Mouse (Mus musculus) heart, postnatal 14 days (tissue): ENCODE measurements around the gene H3f3a. TPM values are rescaled to one million over a fixed set of nuclear protein-coding genes. Genes with fewer than 3 reads are reported as not detected.

Experiments used
- DNase-seq, 2 experiments: peaks; one replicate each; pipeline ENCODE4 v3.0.0; 2021 to 2022
- intact Hi-C: fragments of 180-260 bp; cut with DNase I; formaldehyde crosslinking; loops from one replicate; pipeline ENCODE4 v1.15.1; 2025
- total RNA-seq, 2 experiments: library from RNA; stranded (reverse); gene quantifications; 2 replicates each; pipeline ENCODE4 v1.2.3; 2021

H3f3a gene
- total RNA-seq, 2 experiments from 2014 or later = 659 to 710 TPM

GRCm38 (mm10) chr1:180826634-180827033 lies 12.9 kb upstream of the H3f3a start:
- intact Hi-C loops = no loop called here
- no peak for DNase-seq

DNA sequence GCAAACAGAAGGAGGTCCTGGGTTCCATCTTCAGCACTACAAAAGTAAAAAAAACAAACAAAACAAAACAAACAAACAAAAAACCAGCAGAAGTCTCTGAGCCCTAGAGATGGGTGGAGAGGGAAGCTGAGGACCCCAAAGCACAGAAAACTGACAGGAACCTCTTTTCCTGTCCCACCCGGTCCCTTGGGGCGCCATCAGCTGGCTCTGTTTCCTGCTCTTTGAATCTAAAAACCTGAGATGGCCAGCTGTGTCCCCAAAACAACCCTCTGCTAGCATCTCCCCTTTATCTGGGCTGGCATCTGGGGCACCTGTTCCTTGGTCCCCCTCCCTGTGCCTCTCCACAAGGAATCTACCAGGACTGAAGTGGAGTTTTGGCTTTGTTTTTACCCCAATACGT lies 11.0 kb upstream of the H3f3a start:
- peak; percentile 49 to 60 for DNase-seq

DNA sequence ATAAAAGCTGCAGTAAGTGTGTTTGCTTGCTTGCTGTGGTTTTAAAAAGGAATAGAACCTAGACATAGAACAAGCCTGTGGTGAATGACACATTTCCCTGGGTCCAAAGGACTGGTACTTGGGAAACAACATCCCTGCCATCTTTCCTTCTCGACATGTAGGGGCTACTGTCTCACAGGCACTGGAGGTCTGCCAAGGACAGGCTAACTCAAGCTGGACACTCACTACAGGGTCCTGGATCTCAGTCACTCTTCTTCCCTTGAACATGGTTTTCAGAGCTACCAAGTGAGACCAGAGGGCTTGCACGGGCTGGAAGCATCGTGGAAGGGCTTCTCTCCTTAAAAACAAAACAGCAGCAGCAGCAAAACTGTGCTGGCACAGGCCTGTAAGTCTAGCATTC lies 10.0 kb upstream of the H3f3a start:
- intact Hi-C loops = no loop called here
- DNase-seq = no peak

More for the DNA sequence above, 11.0 kb upstream of the H3f3a start:
- intact Hi-C loops = no loop called here

DNA sequence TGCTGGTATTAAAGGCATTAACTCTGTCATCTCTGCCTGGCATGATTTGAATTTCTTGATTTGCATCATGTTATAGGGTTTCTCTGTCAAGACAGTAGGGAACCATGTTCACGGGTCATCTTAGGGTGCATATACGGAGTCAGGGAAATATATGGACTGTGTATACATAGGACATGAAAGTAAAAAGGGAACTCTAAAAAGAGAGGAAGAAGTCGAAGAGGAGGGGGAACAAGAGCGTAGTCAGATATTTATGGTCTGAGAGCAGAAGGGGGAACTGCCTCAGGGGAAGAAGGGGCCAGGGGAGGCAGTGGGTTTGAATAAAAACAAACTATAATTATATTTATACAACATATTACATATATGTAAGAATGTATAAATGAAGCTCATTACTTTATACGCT lies 8.5 kb upstream of the H3f3a start:
- intact Hi-C loops = no loop called here
- DNase-seq = no peak

GRCm38 (mm10) chr1:180821101-180821500 lies 7.4 kb upstream of the H3f3a start:
- no peak for DNase-seq
- intact Hi-C loops = no loop called here

GRCm38 (mm10) chr1:180818000-180818399 lies 4.3 kb upstream of the H3f3a start:
- intact Hi-C loops = no loop called here
- no peak for DNase-seq

DNA sequence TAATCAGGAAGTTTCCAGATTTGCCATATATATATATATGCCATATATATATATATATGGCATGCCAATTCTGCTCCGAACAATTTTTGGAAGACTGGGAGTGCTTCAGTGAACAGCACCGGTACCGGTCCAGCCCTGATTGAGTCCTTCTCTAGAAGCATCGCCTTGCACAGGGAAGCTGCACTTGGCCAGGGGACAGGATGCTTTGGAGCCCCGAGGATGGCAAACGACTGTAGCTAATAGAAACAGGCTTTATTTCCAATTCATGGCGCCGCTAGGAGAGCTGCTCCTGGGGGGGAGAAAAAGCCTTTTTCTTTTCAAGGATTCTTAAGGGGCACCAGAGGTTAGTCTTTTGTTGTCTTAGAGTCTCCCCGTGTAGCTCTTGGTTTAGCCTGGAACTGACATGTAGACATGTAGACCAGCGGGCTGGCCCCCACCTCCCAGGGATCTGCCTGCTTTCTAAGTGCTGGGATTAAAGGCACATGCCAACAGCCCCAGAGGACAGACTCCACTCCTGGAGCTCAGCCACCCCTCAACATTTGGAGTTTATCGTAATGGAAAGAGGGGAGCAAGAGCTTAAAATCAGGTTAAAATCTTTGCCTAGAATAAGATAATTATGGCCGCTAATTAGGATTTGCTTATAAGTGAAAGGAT lies 1.8 kb upstream of the H3f3a start:
- no peak for DNase-seq
- intact Hi-C loops = no loop called here

DNA sequence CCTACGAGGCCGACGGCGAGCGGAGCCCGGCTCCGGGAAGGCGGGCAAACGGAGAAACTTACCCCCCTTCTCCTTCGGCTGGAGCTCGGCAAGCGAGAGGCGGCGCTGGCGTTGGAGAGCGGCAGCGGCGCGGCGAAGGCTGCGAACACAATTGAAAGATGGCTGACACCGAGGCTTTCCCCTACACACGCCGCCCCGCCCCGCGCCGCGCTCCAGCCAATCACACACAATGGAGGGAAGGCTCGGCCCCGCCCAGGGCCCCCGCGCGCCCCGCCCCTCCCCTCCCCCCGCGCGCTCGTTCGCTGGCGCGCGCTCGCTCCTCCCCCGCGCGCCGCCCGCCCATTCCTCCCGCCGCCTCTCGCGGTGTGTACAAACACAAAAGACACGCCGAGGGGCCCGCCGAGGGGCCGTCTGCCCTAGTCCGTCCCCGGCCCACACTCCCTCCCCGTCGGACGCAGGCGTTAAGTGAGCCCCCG lies 296 bp downstream of the H3f3a start:
- intact Hi-C loops = loop anchor here (5.0 kb wide), 1 partner anchor 91 kb away; no protein-coding TSS in a partner anchor

DNA sequence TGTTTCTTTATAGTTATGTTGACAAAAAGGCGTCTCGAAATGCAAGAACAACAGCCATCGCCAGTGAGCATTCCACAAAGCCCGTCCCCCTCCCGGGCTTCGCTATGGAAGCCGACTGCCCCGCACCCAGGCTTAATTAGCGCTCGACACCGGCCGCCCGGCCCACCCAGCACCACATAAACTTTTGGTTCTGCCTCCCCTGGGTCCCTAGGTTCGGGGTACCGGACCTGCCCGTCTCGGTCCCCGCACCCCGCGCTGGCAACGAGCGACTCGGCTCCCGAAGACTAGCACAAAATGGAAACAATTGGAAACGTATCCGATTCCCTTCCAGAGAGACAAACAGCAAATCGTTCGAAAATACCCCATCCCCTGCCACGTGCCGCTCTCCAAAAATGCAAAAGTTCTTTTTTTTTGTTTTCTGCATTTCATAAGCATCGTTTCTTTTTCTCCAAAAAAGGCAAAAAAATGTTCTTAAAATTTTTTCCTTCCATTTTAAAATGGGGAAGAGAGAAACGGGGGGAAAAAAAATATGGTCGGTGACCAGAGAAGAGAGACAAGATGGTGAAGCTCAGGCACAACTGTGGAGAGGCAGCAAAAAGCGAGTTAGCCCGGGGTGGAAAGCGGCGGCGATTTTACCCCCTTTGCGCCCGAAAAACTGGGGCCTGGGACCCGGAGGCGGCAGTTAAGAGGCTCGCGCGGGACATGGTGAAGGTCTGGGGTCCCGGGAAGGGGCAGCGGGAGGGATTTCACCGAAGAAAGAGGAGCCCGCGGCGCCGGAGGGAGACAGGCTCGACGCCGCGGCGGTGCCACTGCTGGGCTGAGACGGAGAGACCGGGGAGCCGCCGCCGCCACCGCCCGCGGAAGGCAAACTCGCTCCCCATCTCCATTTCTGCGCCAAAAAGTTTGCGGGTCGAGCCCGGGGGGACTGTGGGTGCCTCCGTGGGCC lies 1.0 kb downstream of the H3f3a start:
- intact Hi-C loops = loop anchor here (1.0 to 5.0 kb wide), 2 partner anchors 35 to 90 kb away; no protein-coding TSS in a partner anchor
- DNase-seq = peak; percentile 63 to 68

More for the DNA sequence above, 296 bp downstream of the H3f3a start:
- peak; percentile 95 to 96 for DNase-seq

- intact Hi-C loops = loop anchor here (1.0 to 5.0 kb wide), 2 partner anchors 35 to 90 kb away; no protein-coding TSS in a partner anchor
- DNase-seq = no peak
Observed at GRCm38 (mm10) chr1:180811596-180812462, 1.9 kb downstream of the H3f3a start.

DNA sequence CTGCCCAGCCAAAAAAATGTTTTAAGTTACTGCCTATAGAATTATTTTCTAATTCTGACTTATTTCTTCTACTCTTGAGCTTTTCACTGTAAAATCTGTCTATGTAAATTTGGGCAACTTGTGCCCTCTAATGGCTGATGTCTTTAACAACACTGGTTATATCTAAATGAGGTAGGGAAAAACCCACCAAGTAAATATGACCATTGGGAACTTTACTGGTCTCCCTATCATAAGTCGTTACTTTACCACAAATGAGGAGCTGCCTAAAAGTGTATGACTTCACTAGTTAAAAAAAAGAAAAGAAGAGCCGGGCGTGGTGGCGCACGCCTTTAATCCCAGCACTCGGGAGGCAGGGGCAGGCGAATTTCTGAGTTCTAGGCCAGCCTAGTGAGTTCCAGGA lies 2.8 kb downstream of the H3f3a start:
- intact Hi-C loops = loop anchor here (5.0 kb wide), 1 partner anchor 89 kb away; no protein-coding TSS in a partner anchor

GRCm38 (mm10) chr1:180808831-180809230 lies 4.9 kb downstream of the H3f3a start:
- intact Hi-C loops = loop anchor here (1.0 kb wide), 1 partner anchor 41 kb away; no protein-coding TSS in a partner anchor
- DNase-seq = no peak

More for the DNA sequence above, 2.8 kb downstream of the H3f3a start:
- DNase-seq = no peak

- intact Hi-C loops = no loop called here
Observed at GRCm38 (mm10) chr1:180803881-180804280, 9.9 kb downstream of the H3f3a start.

GRCm38 (mm10) chr1:180801466-180801994 lies 12.2 kb downstream of the H3f3a start:
- no peak for DNase-seq
- intact Hi-C loops = no loop called here

More at GRCm38 (mm10) chr1:180803881-180804280, 9.9 kb downstream of the H3f3a start:
- no peak for DNase-seq

DNA sequence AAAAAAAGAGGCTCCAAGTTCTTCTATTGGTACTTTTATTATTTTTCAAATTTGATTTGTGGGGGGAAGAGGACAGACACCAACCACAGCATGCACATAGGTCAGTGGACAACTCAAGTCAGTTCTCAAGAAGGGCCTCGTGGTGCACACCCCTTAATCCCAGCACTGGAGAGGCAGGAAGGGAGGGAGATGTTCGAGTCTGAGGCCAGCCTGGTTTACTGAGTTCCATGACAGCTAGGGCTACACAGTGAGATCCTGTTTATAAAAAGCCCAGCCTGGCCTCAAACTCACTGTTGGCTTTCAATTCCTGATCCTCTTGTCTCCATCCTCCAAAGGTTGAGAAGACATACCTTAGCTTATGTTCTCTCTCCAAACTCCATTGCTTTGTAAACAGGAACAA lies 12.9 kb downstream of the H3f3a start:
- intact Hi-C loops = no loop called here
- DNase-seq = no peak

DNA sequence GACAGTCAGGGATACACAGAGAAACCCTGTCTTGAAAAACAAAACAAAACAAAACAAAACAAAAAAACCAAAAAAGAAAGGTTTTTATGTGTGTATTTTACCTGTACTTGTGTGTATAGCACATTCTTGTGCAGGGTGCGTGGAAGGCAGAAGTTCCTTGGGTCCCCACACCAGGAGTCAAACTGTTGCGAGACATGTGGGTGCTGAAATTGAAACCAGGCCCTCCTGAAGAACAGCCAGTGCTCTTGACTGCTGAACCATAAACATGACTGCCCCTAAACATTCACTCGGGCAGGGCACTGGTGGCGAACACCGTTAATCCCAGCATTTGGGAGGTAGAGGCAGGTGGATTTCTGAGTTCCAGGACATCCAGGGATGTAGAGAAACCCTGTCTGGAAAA lies 13.7 kb downstream of the H3f3a start:
- intact Hi-C loops = no loop called here
- DNase-seq = no peak

- no peak for DNase-seq
- intact Hi-C loops = no loop called here
Observed at GRCm38 (mm10) chr1:180799253-180799652, 14.5 kb downstream of the H3f3a start.

DNA sequence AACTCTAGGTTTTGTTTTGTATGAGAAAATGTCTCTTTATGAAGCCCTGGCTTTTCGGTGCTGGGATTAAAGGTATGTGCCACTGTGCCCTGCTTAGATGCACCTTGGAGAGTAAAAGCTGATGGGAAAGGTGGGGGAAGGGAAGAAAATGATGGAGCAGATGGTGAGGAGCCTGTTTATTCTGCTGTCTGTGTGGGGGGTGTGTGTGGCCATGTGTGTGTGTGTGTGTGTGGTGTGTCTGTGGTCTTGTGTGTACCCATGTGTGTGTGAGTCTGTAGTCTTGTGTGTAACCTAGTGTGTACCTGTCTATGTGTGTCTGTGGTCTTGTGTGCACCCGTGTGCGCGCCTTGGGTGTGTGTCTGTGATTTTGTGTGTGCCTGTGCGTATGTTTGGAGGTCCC lies 15.1 kb downstream of the H3f3a start:
- intact Hi-C loops = no loop called here
- DNase-seq = no peak

- no peak for DNase-seq
Observed at GRCm38 (mm10) chr1:180794170-180794569, 19.6 kb downstream of the H3f3a start.

More at GRCm38 (mm10) chr1:180794170-180794569, 19.6 kb downstream of the H3f3a start:
- intact Hi-C loops = no loop called here
